ENCODE assay signal across 34 mouse cellular contexts in genomic region chr15:31487407-31487806, GRCm38 (mm10). TPM values are rescaled to one million over a fixed set of nuclear protein-coding genes. Genes with fewer than 3 reads are reported as not detected.
DNase-seq lines count a peak whose midpoint lies in the region; ATAC-seq and TF ChIP-seq lines count a peak whose summit lies in the region.
"Had no signal": no experiment of that assay in that cellular context is flagged by ENCODE, and none has a peak within 500 bp of the region (broad histone marks: within the 10 kb centered on the region; RNA-seq: fewer than 3 reads in every experiment).

No protein-coding gene starts in this region.

- 14% methylated on average over 2 of the region's 2 CpGs for WGBS in forebrain, embryonic 12.5 days
- WGBS in forebrain, embryonic 13.5 days: 8% methylated on average over 2 of the region's 2 CpGs
- WGBS in midbrain, embryonic 14.5 days: 13% methylated on average over 2 of the region's 2 CpGs
- WGBS in lung, adult 2 months: 93% methylated on average over 2 of the region's 2 CpGs

- H3K36me3 ChIP-seq in forebrain, embryonic 12.5 days (replicated peaks): peaks cover 41% of the 10 kb centered on the region
- peaks cover 52% of the 10 kb centered on the region for H3K36me3 ChIP-seq in forebrain, embryonic 13.5 days (ENCODE audit: poor library complexity, severe bottlenecking)
- peaks cover 55% of the 10 kb centered on the region for H3K36me3 ChIP-seq in midbrain, embryonic 14.5 days (ENCODE audit: control insufficient read depth, insufficient read depth, low read length)

- no peak overlapping the region for H3K4me2 ChIP-seq in forebrain, embryonic 12.5 days
- no peak overlapping the region for H3K4me2 ChIP-seq in forebrain, embryonic 13.5 days
- H3K4me2 ChIP-seq in midbrain, embryonic 14.5 days (ENCODE audit: low read length): no peak overlapping the region
- H3K4me2 ChIP-seq: embryonic facial prominence, embryonic 15.5 days; heart, embryonic 11.5 days; hindbrain, embryonic 12.5 days; kidney, embryonic 15.5 days; limb, embryonic 12.5 days; liver, embryonic 15.5 days; lung, embryonic 15.5 days; neural tube, embryonic 15.5 days; stomach, embryonic 15.5 days had no signal

- peak; percentile 33; the same call in 1 of the 2 replicates for ATAC-seq in forebrain, embryonic 12.5 days (ENCODE audit: low FRiP score)
- ATAC-seq in forebrain, embryonic 13.5 days: no peak
- ATAC-seq in midbrain, embryonic 14.5 days (ENCODE audit: low FRiP score, low TSS enrichment): peak; percentile 60; the same call in 1 of the 2 replicates
- ATAC-seq: activated CD4-positive, CD25-positive, alpha-beta regulatory T cell, adult 4 months; CD4-positive, CD25-positive, alpha-beta regulatory T cell, adult 4 months had no signal

- H3K27me3 ChIP-seq in forebrain, embryonic 12.5 days: no peaks in the 10 kb centered on the region
- H3K27me3 ChIP-seq in forebrain, embryonic 13.5 days: no peaks in the 10 kb centered on the region
- H3K27me3 ChIP-seq in midbrain, embryonic 14.5 days (ENCODE audit: control insufficient read depth, insufficient read depth, low read length): no peaks in the 10 kb centered on the region
- H3K27me3 ChIP-seq: embryonic facial prominence, embryonic 15.5 days; hindbrain, embryonic 12.5 days; kidney, embryonic 15.5 days; limb, embryonic 12.5 days; liver, embryonic 15.5 days; lung, embryonic 15.5 days; neural tube, embryonic 15.5 days; stomach, embryonic 15.5 days had no signal

- no peak overlapping the region for H3K27ac ChIP-seq in forebrain, embryonic 12.5 days
- H3K27ac ChIP-seq in forebrain, embryonic 13.5 days: no peak overlapping the region; the same call in 1 of the 2 replicates
- no peak overlapping the region for H3K27ac ChIP-seq in midbrain, embryonic 14.5 days (replicated peaks; ENCODE audit: low read depth, low read length)
- H3K27ac ChIP-seq: embryonic facial prominence, embryonic 10.5 days; embryonic facial prominence, embryonic 15.5 days; gastrocnemius, adult 2 months; hindbrain, embryonic 12.5 days; kidney, embryonic 15.5 days; layer of hippocampus, adult 2 months; left cerebral cortex, adult 2 months; limb, embryonic 12.5 days; liver, embryonic 15.5 days; lung, embryonic 15.5 days; neural tube, embryonic 15.5 days; stomach, embryonic 15.5 days had no signal

- TF ChIP-seq POLR2A in brain, embryonic 14.5 days (IDR thresholded peaks at IDR 0.05; ENCODE audit: borderline replicate concordance, extremely low read depth, insufficient read depth, insufficient read length, poor library complexity, severe bottlenecking): no peak
- no peak for TF ChIP-seq POLR2A in lung, adult 2 months (IDR thresholded peaks at IDR 0.05; ENCODE audit: borderline replicate concordance, extremely low read depth, low read depth, low read length)

- peak; percentile 46 for DNase-seq in R1 (ENCODE audit: low read depth, low spot score)
- peak; percentile 64 for DNase-seq in brain, embryonic 14.5 days (ENCODE audit: low read depth)
- peak; percentile 66 for DNase-seq in midbrain, embryonic 14.5 days
- DNase-seq in urinary bladder, adult 18-20 months (ENCODE audit: low spot score in 2 of 2): no peak
- DNase-seq in lung, adult 2 months: no peak
- DNase-seq: adrenal gland, adult 2 months; adrenal gland, postnatal 36 days; cerebellum, adult 9-10 months; cerebellum, postnatal 36 days; gastrocnemius, adult 2 months; gastrocnemius, postnatal 36 days; heart, adult 18-20 months; heart, postnatal 36 days; kidney, adult 18-20 months; kidney, postnatal 25 days; lung, postnatal 36 days; right cerebral cortex, postnatal 25 days; thymus, postnatal 14 days had no signal

- H3K9me3 ChIP-seq in forebrain, embryonic 12.5 days: no peaks in the 10 kb centered on the region
- no peaks in the 10 kb centered on the region for H3K9me3 ChIP-seq in forebrain, embryonic 13.5 days (replicated peaks)
- H3K9me3 ChIP-seq in midbrain, embryonic 14.5 days (ENCODE audit: control insufficient read depth, low read length): no peaks in the 10 kb centered on the region
- H3K9me3 ChIP-seq: embryonic facial prominence, embryonic 10.5 days; embryonic facial prominence, embryonic 15.5 days; hindbrain, embryonic 12.5 days; kidney, embryonic 15.5 days; limb, embryonic 12.5 days; liver, embryonic 15.5 days; lung, embryonic 15.5 days; neural tube, embryonic 15.5 days; stomach, embryonic 15.5 days had no signal

- H3K4me1 ChIP-seq in forebrain, embryonic 12.5 days: peaks cover 8% of the 10 kb centered on the region; the same call in 1 of the 2 replicates
- no peaks in the 10 kb centered on the region for H3K4me1 ChIP-seq in forebrain, embryonic 13.5 days
- no peaks in the 10 kb centered on the region for H3K4me1 ChIP-seq in midbrain, embryonic 14.5 days (ENCODE audit: control insufficient read depth, insufficient read depth, low read length)
- no peaks in the 10 kb centered on the region for H3K4me1 ChIP-seq in lung, adult 2 months (ENCODE audit: control insufficient read depth, insufficient read depth, low read length)
- H3K4me1 ChIP-seq: embryonic facial prominence, embryonic 10.5 days; embryonic facial prominence, embryonic 15.5 days; hindbrain, embryonic 12.5 days; kidney, embryonic 15.5 days; limb, embryonic 12.5 days; liver, embryonic 15.5 days; lung, embryonic 15.5 days; neural tube, embryonic 15.5 days; stomach, embryonic 15.5 days had no signal

- no peak overlapping the region for H3K9ac ChIP-seq in forebrain, embryonic 12.5 days
- no peak overlapping the region for H3K9ac ChIP-seq in forebrain, embryonic 13.5 days
- no peak overlapping the region for H3K9ac ChIP-seq in midbrain, embryonic 14.5 days (replicated peaks; ENCODE audit: low read length)
- H3K9ac ChIP-seq: embryonic facial prominence, embryonic 15.5 days; hindbrain, embryonic 12.5 days; kidney, embryonic 15.5 days; limb, embryonic 12.5 days; liver, embryonic 15.5 days; lung, embryonic 15.5 days; neural tube, embryonic 15.5 days; stomach, embryonic 15.5 days had no signal

- TF ChIP-seq CTCF in brain, embryonic 14.5 days (IDR thresholded peaks at IDR 0.05; ENCODE audit: borderline replicate concordance, extremely low read depth, insufficient read depth, insufficient read length): no peak
- no peak for TF ChIP-seq CTCF in lung, adult 2 months (IDR thresholded peaks at IDR 0.05; ENCODE audit: insufficient read depth, low read length)

- no peak overlapping the region for H3K4me3 ChIP-seq in forebrain, embryonic 12.5 days (replicated peaks)
- H3K4me3 ChIP-seq in forebrain, embryonic 13.5 days: no peak overlapping the region
- no peak overlapping the region for H3K4me3 ChIP-seq in midbrain, embryonic 14.5 days (replicated peaks; ENCODE audit: low read depth, low read length)
- H3K4me3 ChIP-seq in lung, adult 2 months (replicated peaks; ENCODE audit: extremely low read depth, low read depth, low read length): no peak overlapping the region
- H3K4me3 ChIP-seq: embryonic facial prominence, embryonic 10.5 days; embryonic facial prominence, embryonic 15.5 days; gastrocnemius, adult 2 months; hindbrain, embryonic 12.5 days; kidney, embryonic 15.5 days; layer of hippocampus, adult 2 months; left cerebral cortex, adult 2 months; limb, embryonic 12.5 days; liver, embryonic 15.5 days; lung, embryonic 15.5 days; neural tube, embryonic 15.5 days; stomach, embryonic 15.5 days had no signal

RNA-seq across cellular contexts. Expression of gene Ropn1l, which starts 33.9 kb away (rescaled TPM):
- polyA plus RNA-seq in forebrain, embryonic 12.5 days (2016; fragmentation: Nextera tagmentation; extraction: Ambion mirVana): 2.1 and 2.3 TPM in 2 replicates
- 1.6 and 2.1 TPM in 2 replicates for polyA plus RNA-seq in forebrain, embryonic 13.5 days (2015; fragmentation: Nextera tagmentation; extraction: Ambion mirVana)
- 1.2 and 1.5 TPM in 2 replicates for polyA plus RNA-seq in brain, embryonic 14.5 days (2012; rRNA removed)
- 1.4 and 1.8 TPM in 2 replicates for polyA plus RNA-seq in midbrain, embryonic 14.5 days (2014; fragmentation: Nextera tagmentation; extraction: Ambion mirVana)
- 2.1 and 2.4 TPM in 2 replicates for polyA plus RNA-seq in lung, adult 2 months (2012; rRNA removed)

RNA-seq across cellular contexts. Expression of gene March6, which starts 43.4 kb away (rescaled TPM):
- polyA plus RNA-seq in forebrain, embryonic 12.5 days (2016; fragmentation: Nextera tagmentation; extraction: Ambion mirVana): 79.0 and 84.5 TPM in 2 replicates
- 57.5 and 66.4 TPM in 2 replicates for polyA plus RNA-seq in forebrain, embryonic 13.5 days (2015; fragmentation: Nextera tagmentation; extraction: Ambion mirVana)
- polyA plus RNA-seq in brain, embryonic 14.5 days (2012; rRNA removed): 72.7 and 109 TPM in 2 replicates
- 87.2 and 117 TPM in 2 replicates for polyA plus RNA-seq in midbrain, embryonic 14.5 days (2014; fragmentation: Nextera tagmentation; extraction: Ambion mirVana)
- 14.2 and 23.8 TPM in 2 replicates for polyA plus RNA-seq in lung, adult 2 months (2012; rRNA removed)

Comparison
In these comparisons a context has a peak if more than half of its experiments do, and no peak if none do; other contexts are left out.
1. DNase-seq: peak in R1 (single experiment), brain, embryonic 14.5 days (single experiment) and midbrain, embryonic 14.5 days (single experiment); none in urinary bladder, adult 18-20 months (0 of 2) and lung, adult 2 months (single experiment).